Mouse (Mus musculus) granulocyte monocyte progenitor cell, adult 5-6 weeks (primary cell): Measurements from ENCODE around the gene Pim1. TPM values are rescaled to one million over a fixed set of nuclear protein-coding genes. Genes with fewer than 3 reads are reported as not detected.
A peak's percentile ranks its signal among the peaks of the same experiment; 100 is the strongest.
"Not testable (repeated sequence)": the region's sequence is repeated elsewhere in the genome, so short reads cannot be mapped to it uniquely, and the experiment has no call there.

Source experiments
- ATAC-seq: replicated peaks from 2 replicates; pipeline ENCODE4 v1.8.0; 2016; ENCODE audit warnings: mild to moderate bottlenecking, moderate TSS enrichment, inconsistent platforms; ENCODE audit not compliant: poor library complexity, severe bottlenecking
- total RNA-seq, 2 experiments: library from RNA; stranded (forward) in 1 of 2; stranded (reverse) in 1 of 2; fragments of 200-712, 200-1000 nt in 1 of 2; fragments of >200 nt in 1 of 2; fragmentation: Nextera tagmentation in 1 of 2; gene quantifications; 2 replicates each; pipeline ENCODE4 v1.2.3; 2014 to 2017

Pim1 gene
- total RNA-seq, 2 experiments from 2014 or later: 33.0 to 94.0 TPM

GRCm38 (mm10) chr17:29492269-29493191, 2.0 kb downstream of the Pim1 start:
- ATAC-seq: peak; percentile 21

GRCm38 (mm10) chr17:29493461-29493980, 3.0 kb downstream of the Pim1 start:
- no peak for ATAC-seq

GRCm38 (mm10) chr17:29494062-29494731, 3.6 kb downstream of the Pim1 start:
- ATAC-seq: no peak

GRCm38 (mm10) chr17:29494732-29495076, 4.2 kb downstream of the Pim1 start:
- no peak for ATAC-seq

DNA sequence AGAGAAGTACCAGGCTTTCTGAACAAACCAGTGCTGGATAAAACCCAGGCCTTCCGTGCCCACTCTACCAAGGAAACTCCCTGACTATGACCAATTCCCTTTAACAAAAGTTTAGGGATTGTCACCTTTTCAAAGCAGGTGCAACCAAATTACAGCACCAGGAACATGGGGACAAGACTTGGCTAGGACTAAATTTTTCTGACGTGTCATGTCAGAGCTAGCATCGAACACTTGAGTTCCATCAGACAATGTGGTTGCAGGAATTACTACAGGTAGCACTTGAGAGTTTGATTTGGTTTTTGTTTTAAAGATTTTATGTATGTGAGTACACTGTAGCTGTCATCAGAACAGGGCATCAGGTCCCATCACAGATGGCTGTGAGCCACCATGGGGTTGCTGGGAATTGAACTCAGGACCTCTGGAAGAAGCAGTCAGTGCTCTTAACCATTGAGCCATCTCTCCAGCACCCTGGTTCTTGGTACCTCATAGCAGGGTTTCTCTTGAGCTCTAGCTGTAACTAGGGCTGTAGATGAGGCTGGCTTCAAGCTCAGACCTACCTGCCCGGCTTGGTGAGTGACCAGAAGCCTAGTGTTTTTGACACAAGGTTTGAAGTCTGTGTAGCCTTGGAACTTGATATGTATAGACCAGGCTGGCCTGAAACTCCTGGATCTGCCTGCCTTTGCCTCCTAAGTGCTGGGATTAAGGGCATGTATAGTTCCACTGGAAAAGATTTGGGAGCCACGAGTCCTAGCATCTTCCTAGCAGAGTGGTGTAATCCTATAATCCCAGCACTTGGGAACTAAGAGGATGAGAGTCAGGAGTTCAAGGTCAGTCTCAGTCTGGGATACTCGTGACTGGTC, 5.9 kb downstream of the Pim1 start:
- no peak for ATAC-seq

DNA sequence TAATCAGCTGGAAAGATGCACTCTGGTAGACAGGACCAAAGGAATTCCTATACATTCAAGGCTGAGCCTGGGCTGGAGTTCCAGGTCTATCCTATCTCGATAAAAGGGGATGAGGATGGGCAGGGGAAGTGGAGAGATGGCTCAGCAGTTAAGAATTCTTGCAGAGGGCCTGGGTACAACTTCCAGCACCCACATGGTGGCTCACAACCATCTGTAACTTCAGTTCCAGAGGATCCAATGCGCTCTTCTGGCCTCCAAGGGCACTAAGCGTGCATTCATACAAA, 6.5 kb downstream of the Pim1 start:
- ATAC-seq: no peak

- not testable (repeated sequence) for ATAC-seq
Measured at GRCm38 (mm10) chr17:29497481-29497880, 6.9 kb downstream of the Pim1 start.

- ATAC-seq: peak; percentile 80
Measured at GRCm38 (mm10) chr17:29498028-29498427, 7.5 kb downstream of the Pim1 start.

DNA sequence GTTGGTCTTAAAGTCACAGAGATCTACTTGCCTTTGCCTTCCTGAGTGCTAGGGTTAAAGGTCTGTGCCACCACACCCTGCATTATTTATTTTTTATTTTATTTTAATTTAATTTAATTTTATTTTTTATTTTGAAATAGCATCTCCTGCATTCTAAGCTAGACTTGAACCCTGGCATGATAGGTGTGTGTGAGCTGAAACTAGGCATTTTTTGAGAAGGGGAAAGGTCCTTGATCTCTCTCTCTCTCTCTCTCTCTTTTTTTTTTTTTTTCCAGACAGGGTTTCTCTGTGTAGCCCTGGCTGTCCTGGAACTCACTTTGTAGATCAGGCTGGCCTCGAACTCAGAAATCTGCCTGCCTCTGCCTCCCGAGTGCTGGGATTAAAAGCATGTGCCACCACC, 8.4 kb downstream of the Pim1 start:
- not testable (repeated sequence) for ATAC-seq

- no peak for ATAC-seq
Measured at GRCm38 (mm10) chr17:29499511-29499910, 9.0 kb downstream of the Pim1 start.

DNA sequence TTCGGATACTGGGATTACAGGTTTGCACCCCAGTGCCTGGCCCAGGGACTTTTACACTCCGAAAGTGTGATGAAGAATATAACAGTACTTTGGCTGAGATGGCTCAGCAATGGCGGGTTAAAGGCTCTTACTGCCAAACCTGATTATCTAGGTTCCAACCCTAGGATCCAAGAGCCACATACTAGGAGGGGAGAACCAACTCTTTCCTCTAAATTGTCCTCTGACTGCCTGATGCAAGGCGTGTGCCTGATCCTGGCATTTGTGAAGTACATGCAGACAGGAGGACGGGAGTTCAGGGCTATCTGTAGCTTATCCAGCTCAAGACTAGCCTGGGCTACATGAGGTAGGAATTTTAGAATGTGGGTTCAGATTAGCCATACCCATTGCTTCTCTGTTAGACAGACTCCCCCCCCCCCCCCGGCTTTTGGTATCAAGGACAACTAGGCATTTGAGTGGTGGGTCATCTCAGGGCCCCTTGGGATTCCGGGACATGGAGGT, 9.7 kb downstream of the Pim1 start:
- no peak for ATAC-seq

DNA sequence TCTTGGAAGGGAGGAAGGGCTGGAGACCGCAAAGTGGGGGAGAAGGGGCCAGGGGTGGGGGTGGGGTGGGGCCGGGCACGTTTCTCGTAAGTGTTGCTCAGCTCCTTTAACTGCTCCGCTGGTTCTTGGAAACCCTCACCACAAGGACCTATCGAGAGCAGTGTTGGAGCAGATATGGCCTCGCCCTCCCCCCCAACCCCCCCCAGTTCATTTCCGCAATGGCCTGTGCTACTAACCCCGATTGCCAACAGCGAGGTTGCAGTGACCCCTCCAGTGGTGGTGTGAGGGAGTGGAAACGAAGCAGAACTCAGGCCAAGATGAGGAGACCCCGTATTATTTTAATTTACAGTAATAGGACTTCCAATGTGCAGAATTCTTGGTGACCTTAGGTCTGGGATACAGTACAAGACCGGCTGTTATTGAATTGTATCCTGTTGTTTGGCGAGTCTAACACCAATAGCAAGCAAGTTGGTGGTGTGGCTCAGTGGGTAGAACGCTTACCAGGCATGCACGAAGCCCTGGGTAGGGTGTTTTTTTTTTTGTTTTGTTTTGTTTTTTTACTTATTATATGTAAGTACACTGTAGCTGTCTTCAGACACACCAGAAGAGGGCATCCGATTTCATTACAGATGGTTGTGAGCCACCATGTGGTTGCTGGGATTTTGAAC, 10.4 kb downstream of the Pim1 start:
- peak; percentile 51 for ATAC-seq

DNA sequence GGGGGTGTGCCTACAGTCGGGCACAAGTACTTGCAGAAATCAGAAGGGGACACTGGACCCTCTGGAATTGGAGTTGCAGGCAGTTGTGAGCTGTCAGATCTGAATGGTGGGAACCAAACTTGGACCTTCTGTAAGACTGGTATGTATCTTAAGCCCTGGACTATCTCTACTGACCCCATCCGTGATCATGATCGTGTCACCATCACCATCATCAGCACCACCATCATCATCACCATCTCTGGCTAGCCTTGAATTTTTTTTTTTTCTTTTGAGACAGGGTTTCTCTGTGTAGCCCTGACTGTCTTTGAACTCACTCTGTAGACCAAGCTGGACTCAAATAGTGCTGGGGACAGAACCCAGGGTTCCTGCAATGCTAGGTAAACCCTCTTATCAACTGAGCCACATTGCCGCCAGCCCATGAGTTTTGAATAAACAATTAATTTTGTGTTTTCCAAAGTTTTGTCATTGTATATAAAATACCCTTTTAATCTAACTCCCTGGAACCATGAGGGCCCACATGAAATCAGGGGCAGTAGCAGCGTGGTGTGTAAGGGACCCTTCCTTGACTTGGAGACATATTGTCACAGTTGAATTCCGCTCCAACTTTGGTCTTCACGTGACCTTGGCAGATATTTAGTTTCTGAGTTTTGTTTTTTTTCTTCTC, 11.6 kb downstream of the Pim1 start:
- no peak for ATAC-seq

DNA sequence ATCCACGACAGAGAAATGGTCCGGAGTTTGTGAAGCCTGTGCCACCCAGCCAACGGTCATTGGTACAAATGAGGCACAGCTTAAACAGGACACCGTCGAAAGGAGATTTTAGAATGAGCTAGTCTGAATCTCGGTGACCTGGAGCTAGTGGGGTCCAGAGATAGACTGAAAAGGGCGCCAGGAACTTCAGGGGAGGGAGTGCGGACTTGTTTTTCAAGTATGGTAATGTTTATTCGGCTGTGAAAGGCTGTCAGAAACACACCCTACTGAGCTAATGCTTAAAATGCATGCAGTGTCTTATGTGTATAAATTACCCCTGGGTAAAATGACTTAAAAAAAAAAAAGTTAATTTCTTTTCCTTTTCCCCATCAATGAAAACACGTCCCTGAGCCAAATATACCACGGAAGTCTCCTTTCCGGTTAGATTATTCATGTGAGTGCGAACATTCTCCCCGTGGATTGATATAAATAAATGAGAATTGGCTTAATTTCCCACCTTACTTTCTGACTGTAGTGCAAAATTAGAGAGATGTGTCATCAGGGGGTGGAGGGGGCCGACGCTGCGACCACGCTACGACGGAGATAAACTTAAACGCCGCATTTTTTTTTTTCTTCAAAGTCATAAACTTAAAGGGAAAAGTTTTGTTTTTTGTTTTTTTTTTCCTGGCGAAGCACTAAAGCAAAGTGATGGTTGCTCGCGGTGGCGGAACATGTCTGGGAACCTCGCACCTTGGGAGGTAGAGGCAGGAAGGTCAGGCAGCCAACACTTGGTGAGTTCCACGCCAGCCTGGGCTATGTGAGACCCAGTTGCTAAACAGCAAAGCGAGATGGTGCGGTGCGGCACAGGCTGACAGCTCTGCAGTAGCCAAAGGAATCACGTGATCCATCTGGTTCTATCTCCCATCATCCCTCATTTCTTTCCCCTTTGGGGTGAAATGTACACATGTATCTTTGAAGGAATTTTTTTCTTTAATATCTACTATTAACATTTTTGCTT, 12.4 kb downstream of the Pim1 start:
- peak; percentile 37; the same call in 1 of the 2 replicates for ATAC-seq

GRCm38 (mm10) chr17:29503700-29504099, 13.1 kb downstream of the Pim1 start:
- no peak for ATAC-seq

DNA sequence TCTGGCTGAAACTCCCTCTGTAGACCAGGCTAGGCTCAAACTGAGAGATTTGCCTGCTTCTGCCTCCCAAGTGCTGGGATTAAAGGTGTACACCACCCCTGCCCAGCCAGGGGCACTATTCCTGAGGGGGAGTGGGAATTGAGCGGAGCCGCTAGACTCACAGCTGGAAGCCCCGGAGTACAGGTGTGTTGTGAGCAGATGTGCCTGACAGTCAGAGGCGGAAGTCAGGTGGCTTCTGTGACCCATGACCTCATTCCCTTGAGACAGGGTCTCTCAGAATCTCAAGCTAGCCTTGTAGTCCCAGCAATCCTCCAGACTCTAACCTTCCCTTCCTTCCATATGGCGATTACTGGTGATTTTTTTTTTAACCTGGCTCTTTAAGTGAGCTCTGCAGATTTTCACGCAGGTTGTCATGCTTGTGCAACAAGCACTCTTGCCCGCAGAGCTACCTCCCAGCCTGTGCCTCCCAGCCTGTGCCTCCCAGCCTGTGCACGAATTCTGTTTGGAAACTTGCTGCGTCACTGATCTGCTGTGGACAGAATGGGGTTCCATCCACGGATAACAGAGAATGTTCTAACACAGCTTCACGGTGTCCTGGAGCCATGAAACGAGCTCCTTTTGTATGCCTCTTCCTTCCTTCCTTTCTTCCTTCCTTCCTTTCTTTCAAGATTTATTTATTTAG, 18.5 kb downstream of the Pim1 start:
- ATAC-seq: peak; percentile 53

GRCm38 (mm10) chr17:29510691-29511090, 20.1 kb downstream of the Pim1 start:
- ATAC-seq: peak; percentile 34
